Mouse (Mus musculus) liver, embryonic 12.5 days (tissue): ENCODE results near the gene Kirrel2. TPM values are rescaled to one million over a fixed set of nuclear protein-coding genes. Genes with fewer than 3 reads are reported as not detected.

Experiments used
- ATAC-seq: fragments of 200-750 bp; cut with Nextera tagmentation; 2 replicates; pipeline ENCODE4 v1.8.0; 2017; ENCODE audit warnings: moderate number of reproducible peaks, mild to moderate bottlenecking, moderate library complexity
- H3K27ac ChIP-seq: fragments of 300-500 bp; sonication (generic); 2 replicates; pipeline ENCODE4 v1.5.1; 2016; ENCODE audit warnings: mild to moderate bottlenecking
- H3K27me3 ChIP-seq: fragments of 300-500 bp; sonication (generic); replicated peaks from 2 replicates; pipeline ENCODE4 v1.6.1; 2016; ENCODE audit warnings: mild to moderate bottlenecking, moderate library complexity
- H3K36me3 ChIP-seq: fragments of 300-500 bp; sonication (generic); 2 replicates; pipeline ENCODE4 v1.6.1; 2016; ENCODE audit warnings: mild to moderate bottlenecking, moderate library complexity
- H3K4me1 ChIP-seq: fragments of 300-500 bp; sonication (generic); 2 replicates; pipeline ENCODE4 v1.6.1; 2016
- H3K4me2 ChIP-seq: fragments of 300-500 bp; sonication (generic); 2 replicates; pipeline ENCODE4 v1.6.1; 2016; ENCODE audit warnings: mild to moderate bottlenecking, moderate library complexity
- H3K4me3 ChIP-seq: fragments of 300-500 bp; sonication (generic); 2 replicates; pipeline ENCODE4 v1.5.1; 2016; ENCODE audit warnings: mild to moderate bottlenecking, moderate library complexity
- H3K9ac ChIP-seq: fragments of 300-500 bp; sonication (generic); 2 replicates; pipeline ENCODE4 v1.6.1; 2016; ENCODE audit warnings: mild to moderate bottlenecking, moderate library complexity
- H3K9me3 ChIP-seq: fragments of 300-500 bp; sonication (generic); replicated peaks from 2 replicates; pipeline ENCODE4 v1.6.1; 2016; ENCODE audit warnings: mild to moderate bottlenecking, moderate library complexity
- WGBS: fragments of 180-500 bp; shearing (Covaris S2); methylation state at CpG from one replicate; pipeline ENCODE4 v1.1.7; 2016; ENCODE audit not compliant: insufficient replicate concordance; 5-methylcytosine and 5-hydroxymethylcytosine counted together
- polyA plus RNA-seq: library from polyadenylated mRNA; unstranded; fragments of >200 nt; fragmentation: Nextera tagmentation; extraction: Ambion mirVana; gene quantifications from 2 replicates; pipeline ENCODE4 v1.2.1, GENCODE M21; 2016

The Kirrel2 gene
- polyA plus RNA-seq, 1 experiment from 2014 or later: 0.17 TPM

DNA sequence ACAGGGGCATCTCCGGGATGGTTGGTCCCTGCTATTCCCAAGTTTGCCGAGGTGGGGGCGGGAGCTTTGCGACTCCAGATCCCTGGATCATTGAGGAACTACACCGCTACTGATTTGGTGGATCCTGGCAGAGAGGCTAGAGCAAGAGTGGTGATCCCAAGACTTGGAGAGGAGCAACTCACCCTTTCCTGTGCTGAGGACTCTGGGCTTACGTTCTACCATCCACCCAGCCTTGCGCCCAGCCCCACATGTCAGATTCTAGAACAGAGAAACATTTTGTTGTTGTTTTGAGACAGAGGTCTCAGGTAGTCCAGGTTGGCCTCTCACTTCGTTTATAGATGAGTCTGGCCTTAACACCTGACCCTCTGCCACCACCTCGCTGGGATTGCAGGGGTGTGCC lies 34.9 kb downstream of the Kirrel2 start:
- no peaks in the 10 kb centered on the region for H3K9me3 ChIP-seq
- H3K36me3 ChIP-seq: peaks cover 35% of the 10 kb centered on the region
- peak overlapping the region; percentile 60; the same call in 1 of the 2 replicates for H3K9ac ChIP-seq
- peaks cover 10% of the 10 kb centered on the region; the same call in 1 of the 2 replicates for H3K27me3 ChIP-seq
- peaks cover 42% of the 10 kb centered on the region for H3K4me1 ChIP-seq
- H3K4me2 ChIP-seq: peak overlapping the region; percentile 95
- 2% methylated on average over 9 of the region's 9 CpGs for WGBS
- peak overlapping the region; percentile 57 for H3K27ac ChIP-seq
- 0 out of 2 replicates have a peak, but pooled peaks have one; percentile 3 for ATAC-seq
- peak overlapping the region; percentile 65 for H3K4me3 ChIP-seq

DNA sequence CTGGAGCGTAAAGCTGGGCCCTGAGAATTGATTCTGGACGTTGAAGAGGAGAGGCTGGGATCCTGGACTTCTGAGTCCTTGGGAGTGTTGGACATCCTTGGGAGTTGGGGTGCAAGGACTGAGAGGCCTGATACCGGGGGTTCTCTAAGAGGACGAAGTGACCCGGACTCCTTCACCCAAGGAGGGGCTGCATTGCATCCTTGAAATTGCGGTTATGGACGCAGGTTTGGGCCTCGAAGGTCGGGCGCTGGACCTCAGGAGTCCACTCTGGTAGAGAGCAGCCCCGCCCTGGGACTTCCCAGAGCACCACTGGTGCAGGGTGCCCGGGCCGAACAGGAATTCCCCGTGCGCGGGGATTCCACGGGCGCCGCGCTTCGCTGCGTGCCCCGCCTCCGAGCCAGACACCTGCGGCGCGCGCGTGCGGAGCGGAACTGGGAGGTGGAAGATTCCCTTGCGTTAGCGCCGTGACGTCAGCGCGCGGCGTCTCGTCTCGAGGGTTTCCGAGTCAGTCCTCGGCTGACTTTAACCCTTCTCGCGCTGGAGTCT lies 35.5 kb downstream of the Kirrel2 start:
- WGBS: under 1% methylated on average over 45 of the region's 45 CpGs
- Histone ChIP-seq H3K27me3 (peaks cover 10% of the 10 kb centered on the region; the same call in 1 of the 2 replicates), H3K36me3 (peaks cover 29% of the 10 kb centered on the region), H3K27ac (peak overlapping the region; percentile 66), H3K4me1 (peaks cover 42% of the 10 kb centered on the region), H3K9me3 (no peaks in the 10 kb centered on the region), H3K4me3 (peak overlapping the region; percentile 65), H3K9ac (peak overlapping the region; percentile 60), H3K4me2 (peak overlapping the region; percentile 95)
- ATAC-seq: peak; percentile 47; the same call in 1 of the 2 replicates

DNA sequence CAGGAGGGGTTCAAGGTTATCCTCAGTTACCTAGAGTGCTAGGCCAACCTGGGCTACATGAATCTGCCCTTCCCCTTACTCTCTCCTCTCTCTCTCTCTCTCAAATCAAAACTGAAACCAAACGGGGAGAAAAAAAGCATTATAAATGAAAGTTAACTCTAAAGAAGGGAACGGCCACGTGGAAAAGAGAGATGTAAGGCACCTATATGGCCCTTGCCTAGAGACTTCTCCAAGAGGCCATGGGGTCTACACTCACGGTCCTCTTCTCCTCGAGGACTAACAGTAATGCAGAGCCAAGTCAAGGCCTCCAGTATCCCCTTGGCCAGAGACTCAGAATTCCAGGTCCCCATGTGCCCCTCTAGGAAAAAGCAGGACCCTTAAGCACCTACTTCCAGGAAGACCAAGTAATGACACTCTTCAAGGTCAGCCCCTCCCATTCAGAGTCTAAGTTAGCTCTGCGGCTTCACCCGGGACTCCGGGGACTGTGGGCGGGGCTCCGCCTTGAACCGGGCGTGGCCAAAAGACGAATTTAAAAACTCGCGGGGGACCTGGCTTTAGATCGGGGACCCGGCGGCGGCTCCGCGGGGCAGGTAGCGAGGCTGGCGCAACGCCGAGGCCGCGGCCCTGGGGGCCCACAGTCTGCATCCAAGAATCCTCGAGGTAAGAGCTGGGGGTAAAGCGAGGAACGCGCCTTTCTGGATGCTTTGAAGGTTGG lies 36.2 kb downstream of the Kirrel2 start, which contains the start of gene Nfkbid:
Nfkbid (plus strand) TSS at position 558 of the 715 bp plus-strand sequence.
- Histone ChIP-seq H3K4me3 (peak within 1 kb of the TSS; percentile 65), H3K27me3 (peaks cover 10% of the 10 kb centered on the region; the same call in 1 of the 2 replicates), H3K27ac (peak within 1 kb of the TSS; percentile 66), H3K4me1 (peaks cover 42% of the 10 kb centered on the region), H3K9me3 (no peaks in the 10 kb centered on the region), H3K4me2 (peak within 1 kb of the TSS; percentile 95), H3K9ac (peak within 1 kb of the TSS; percentile 60), H3K36me3 (peaks cover 22% of the 10 kb centered on the region)
- 7% methylated on average over 31 of the region's 31 CpGs for WGBS
- peak; percentile 36; the same call in 1 of the 2 replicates for ATAC-seq

DNA sequence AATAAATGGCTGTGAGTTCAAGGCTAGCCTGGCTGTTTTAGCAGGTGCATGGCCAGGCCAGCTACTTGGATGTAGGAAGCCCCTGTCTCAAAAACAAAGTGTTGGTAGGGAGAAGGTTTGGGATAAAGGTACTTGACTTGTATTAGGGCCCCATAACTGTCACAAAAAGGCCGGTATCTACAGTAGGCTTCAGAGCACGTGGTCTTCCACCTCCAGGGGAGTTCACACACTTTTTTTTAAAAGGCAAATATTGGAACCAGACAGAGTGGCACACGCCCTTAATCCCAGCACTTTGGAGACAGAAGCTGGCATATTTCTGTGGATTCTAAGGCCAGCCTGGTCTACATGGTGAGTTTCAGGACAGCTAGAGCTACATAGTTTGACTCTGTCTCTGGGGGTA lies 36.8 kb downstream of the Kirrel2 start:
- ATAC-seq: no peak
- Histone ChIP-seq H3K4me3 (no peak overlapping the region), H3K9me3 (no peaks in the 10 kb centered on the region), H3K27ac (0 out of 2 replicates have a peak overlapping the region, but pooled peaks have one; percentile 50), H3K36me3 (peaks cover 18% of the 10 kb centered on the region), H3K4me1 (peaks cover 42% of the 10 kb centered on the region), H3K4me2 (peak overlapping the region; percentile 95), H3K27me3 (peaks cover 10% of the 10 kb centered on the region; the same call in 1 of the 2 replicates), H3K9ac (no peak overlapping the region)
- WGBS: 43% methylated on average over 3 of the region's 3 CpGs

DNA sequence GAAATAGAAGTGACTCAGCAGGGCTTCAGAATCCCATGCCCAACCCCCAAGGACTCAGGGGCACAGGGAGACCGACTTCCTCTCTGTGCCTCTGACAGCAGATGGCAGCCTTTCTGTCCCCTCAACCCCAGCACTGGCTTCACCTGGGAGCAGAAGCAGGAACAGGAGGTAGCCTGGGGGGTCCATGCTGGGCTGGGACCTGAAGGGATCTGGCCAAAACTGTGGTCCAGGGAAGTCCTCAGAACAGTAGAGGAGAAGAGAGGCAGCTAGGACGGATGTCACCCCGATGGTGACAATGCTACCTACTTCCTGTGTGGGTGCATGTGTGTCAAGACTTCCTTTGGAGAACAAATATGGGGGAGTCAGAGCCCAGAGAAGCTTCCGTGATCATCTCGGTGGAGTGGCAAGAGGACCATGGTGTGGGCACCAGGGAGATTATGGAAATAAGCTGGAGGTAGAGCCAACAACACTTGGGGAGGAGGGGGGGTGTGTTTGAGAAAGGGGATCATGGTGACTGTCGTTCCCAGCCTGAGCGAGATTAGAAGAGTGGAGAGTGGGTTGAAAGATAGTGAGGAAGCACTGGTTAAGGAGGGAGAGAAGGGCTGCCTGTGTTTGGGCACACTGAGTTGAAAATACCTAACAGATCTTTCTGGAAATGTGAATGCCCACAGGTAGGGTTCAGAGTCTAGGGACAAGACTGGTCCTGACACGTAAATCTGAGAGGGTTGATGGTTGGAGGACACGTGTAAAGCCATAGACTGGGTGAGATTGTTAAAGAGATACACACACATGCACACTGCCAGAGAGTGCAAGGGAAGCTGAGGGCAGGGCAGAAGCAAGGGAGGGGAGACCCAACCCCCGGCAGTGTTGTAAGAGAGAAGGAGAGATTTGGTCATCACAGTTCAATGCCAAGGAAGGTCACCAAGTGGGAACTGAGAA lies 37.7 kb downstream of the Kirrel2 start, which contains the start of gene Hcst:
Hcst (minus strand) TSS at position 294 of the 939 bp plus-strand sequence.
- Histone ChIP-seq H3K9ac (no peak within 1 kb of the TSS), H3K4me3 (0 out of 2 replicates have a peak within 1 kb of the TSS, but pooled peaks have one; percentile 16), H3K4me2 (peak within 1 kb of the TSS; percentile 95), H3K36me3 (peaks cover 9% of the 10 kb centered on the region), H3K27me3 (peaks cover 10% of the 10 kb centered on the region; the same call in 1 of the 2 replicates), H3K4me1 (peaks cover 42% of the 10 kb centered on the region), H3K9me3 (no peaks in the 10 kb centered on the region), H3K27ac (peak within 1 kb of the TSS; percentile 50)
- no peak for ATAC-seq
- WGBS: 16% methylated on average over 10 of the region's 10 CpGs

DNA sequence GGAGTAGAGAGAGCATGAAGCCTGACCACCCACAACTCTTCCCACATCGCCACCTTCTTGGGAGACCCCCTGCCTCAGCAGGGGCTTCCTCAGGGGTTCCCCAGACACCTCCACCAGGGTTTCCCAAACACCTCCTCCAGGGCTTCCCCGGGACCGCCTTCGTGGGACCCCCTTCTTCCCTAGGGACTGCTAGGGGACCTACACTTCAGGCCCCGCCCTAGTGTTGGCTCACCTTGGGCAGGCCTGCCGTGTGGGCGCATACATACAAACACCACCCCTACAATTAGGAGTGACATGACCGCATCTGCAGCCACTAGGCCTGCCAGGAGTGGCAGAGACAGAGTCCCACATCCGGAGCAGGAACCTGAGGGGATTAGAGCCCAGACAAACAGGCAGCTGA lies 39.6 kb downstream of the Kirrel2 start:
- Histone ChIP-seq H3K9me3 (no peaks in the 10 kb centered on the region), H3K27me3 (peaks cover 10% of the 10 kb centered on the region; the same call in 1 of the 2 replicates), H3K4me1 (peaks cover 35% of the 10 kb centered on the region), H3K4me3 (no peak overlapping the region), H3K4me2 (peak overlapping the region; percentile 31; the same call in 1 of the 2 replicates), H3K36me3 (no peaks in the 10 kb centered on the region), H3K27ac (no peak overlapping the region), H3K9ac (no peak overlapping the region)
- ATAC-seq: no peak
- 43% methylated on average over 9 of the region's 9 CpGs for WGBS

DNA sequence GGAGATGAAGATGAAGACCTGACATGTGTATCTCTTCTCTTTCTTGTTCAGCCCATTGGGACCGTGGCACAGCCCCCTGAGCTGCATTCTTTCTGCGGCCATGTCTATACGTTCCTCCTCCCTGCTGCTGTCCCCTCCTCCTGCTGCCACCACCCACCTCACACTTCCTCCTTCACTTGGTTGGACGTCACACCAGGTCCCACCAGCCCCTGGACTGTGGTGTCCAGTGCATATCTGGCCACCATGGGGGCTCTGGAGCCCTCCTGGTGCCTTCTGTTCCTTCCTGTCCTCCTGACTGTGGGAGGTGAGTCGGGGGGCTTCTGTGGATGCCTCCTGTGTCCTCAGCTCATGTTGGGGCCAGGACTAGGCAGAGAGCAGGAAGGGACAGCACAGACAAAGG lies 43.9 kb downstream of the Kirrel2 start, which contains the start of gene Tyrobp:
Tyrobp (plus strand) TSS at position 165 of the 400 bp plus-strand sequence.
- peak within 1 kb of the TSS; percentile 2; the same call in 1 of the 2 replicates for H3K4me3 ChIP-seq
- 0 out of 2 replicates have a peak, but pooled peaks have one; percentile 34 for ATAC-seq
- H3K27ac ChIP-seq: peak within 1 kb of the TSS; percentile 37; the same call in 1 of the 2 replicates
- H3K4me1 ChIP-seq: peaks cover 7% of the 10 kb centered on the region; the same call in 1 of the 2 replicates
- WGBS: 19% methylated on average over 5 of the region's 5 CpGs
- no peak within 1 kb of the TSS for H3K9ac ChIP-seq
- H3K9me3 ChIP-seq: no peaks in the 10 kb centered on the region
- H3K4me2 ChIP-seq: no peak within 1 kb of the TSS; the same call in 1 of the 2 replicates
- no peaks in the 10 kb centered on the region for H3K27me3 ChIP-seq
- no peaks in the 10 kb centered on the region for H3K36me3 ChIP-seq

DNA sequence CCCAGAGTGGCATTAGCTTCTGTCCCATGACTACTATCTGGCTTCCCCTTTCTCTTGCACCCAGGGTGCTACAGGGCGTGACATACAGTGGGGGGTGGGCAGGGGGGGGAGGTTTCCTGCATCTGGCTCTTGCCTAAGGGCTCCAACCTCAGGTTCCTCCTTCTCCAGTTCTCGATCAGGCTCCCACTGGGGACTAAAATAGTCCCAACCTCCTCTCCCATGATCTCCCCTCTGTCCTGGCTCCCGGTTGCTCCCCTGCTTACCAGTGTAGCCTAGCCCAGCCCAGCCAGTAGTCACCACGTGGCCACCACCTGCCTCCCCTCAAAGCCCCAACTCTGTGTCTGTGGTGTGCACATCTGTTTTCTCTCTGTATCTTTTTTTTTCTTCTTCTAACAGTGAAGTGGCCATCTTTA lies 44.7 kb downstream of the Kirrel2 start:
- H3K27me3 ChIP-seq: no peaks in the 10 kb centered on the region

DNA sequence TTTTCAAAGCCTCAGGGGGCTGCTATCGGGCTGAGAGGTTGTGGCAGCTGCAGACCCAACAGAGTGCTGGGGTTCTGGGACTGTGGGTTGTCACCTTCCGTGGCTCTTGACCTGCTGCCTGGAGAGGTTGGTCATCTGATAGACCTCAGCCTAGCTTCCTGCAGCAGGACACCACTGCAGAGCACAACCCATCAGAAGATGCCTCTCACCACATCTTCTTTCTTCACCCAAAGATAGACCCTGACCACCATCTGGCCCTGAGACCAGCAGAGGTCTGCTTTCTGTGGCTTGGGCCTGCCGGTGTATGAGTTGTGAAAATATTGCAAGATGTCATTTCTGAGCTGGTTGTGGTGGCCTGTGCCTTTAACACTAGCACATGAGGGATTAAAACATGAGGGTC lies 46.5 kb downstream of the Kirrel2 start:
- Histone ChIP-seq H3K9me3 (no peaks in the 10 kb centered on the region), H3K36me3 (no peaks in the 10 kb centered on the region), H3K4me1 (no peaks in the 10 kb centered on the region; the same call in 1 of the 2 replicates), H3K4me3 (no peak overlapping the region), H3K27ac (no peak overlapping the region), H3K4me2 (no peak overlapping the region), H3K27me3 (no peaks in the 10 kb centered on the region), H3K9ac (no peak overlapping the region)
- 46% methylated on average over 3 of the region's 3 CpGs for WGBS
- no peak for ATAC-seq

More for the DNA sequence above, 44.7 kb downstream of the Kirrel2 start:
- Histone ChIP-seq H3K36me3 (no peaks in the 10 kb centered on the region), H3K4me1 (peaks cover 2% of the 10 kb centered on the region; the same call in 1 of the 2 replicates), H3K4me2 (no peak overlapping the region), H3K9me3 (no peaks in the 10 kb centered on the region), H3K9ac (no peak overlapping the region), H3K27ac (peak overlapping the region; percentile 37; the same call in 1 of the 2 replicates), H3K4me3 (no peak overlapping the region)
- 20% methylated on average over 4 of the region's 4 CpGs for WGBS
- ATAC-seq: peak; percentile 40; the same call in 1 of the 2 replicates

DNA sequence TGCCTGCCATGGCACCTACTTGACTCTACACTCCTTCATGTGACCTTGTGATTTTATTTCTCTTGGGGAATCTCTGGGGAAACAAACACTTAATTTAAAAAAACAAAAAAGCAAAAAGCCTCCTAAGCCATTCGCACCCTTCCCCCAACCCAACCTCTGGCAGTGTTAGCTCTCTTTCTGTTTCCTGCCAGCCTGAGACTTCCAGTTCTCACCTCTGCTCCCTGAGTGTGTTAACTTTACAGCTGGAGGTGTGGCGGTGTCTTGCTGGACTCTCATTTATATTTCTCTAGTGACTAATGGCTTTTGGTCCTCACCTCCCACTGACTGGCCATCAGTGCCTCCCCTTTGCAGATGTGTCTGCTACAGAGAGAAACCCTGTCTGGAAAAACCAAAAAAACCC lies 47.7 kb downstream of the Kirrel2 start:
- no peak for ATAC-seq
- 61% methylated on average over 2 of the region's 2 CpGs for WGBS
- H3K27ac ChIP-seq: no peak overlapping the region
- no peaks in the 10 kb centered on the region for H3K27me3 ChIP-seq
- H3K9ac ChIP-seq: no peak overlapping the region
- no peaks in the 10 kb centered on the region for H3K9me3 ChIP-seq
- no peaks in the 10 kb centered on the region; the same call in 1 of the 2 replicates for H3K4me1 ChIP-seq
- H3K4me2 ChIP-seq: no peak overlapping the region
- H3K36me3 ChIP-seq: no peaks in the 10 kb centered on the region
- no peak overlapping the region for H3K4me3 ChIP-seq

DNA sequence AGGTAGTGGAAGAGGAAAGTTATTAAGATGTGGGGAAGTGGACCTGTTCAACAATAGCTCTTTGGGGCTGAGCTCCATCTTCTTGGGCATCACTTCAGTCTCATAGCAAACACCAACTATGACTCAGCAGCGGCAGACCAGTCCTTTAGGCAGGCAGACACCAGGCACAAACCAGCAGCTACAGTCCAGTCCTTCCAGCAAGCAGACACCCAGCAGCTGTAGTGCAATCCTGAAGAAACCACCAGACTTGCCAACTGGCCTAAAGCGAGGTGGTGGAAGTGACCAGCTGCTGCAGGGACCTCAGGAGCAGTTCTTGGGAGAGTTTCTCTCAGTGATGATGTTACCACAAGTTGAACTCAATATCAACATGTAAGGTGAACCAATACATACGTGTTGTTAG lies 48.9 kb downstream of the Kirrel2 start:
- no peak overlapping the region for H3K4me3 ChIP-seq
- no peaks in the 10 kb centered on the region for H3K27me3 ChIP-seq
- H3K4me2 ChIP-seq: no peak overlapping the region
- no peaks in the 10 kb centered on the region for H3K4me1 ChIP-seq
- H3K9me3 ChIP-seq: no peaks in the 10 kb centered on the region
- WGBS: 56% methylated on average over 3 of the region's 3 CpGs
- no peaks in the 10 kb centered on the region for H3K36me3 ChIP-seq
- ATAC-seq: no peak
- no peak overlapping the region for H3K27ac ChIP-seq
- H3K9ac ChIP-seq: no peak overlapping the region
